Mouse (Mus musculus) hematopoietic stem cell, adult 5-6 weeks (primary cell): Measurements from ENCODE around the gene Ppil6. TPM values are rescaled to one million over a fixed set of nuclear protein-coding genes. Genes with fewer than 3 reads are reported as not detected.

Experiments
- ATAC-seq, 2 experiments: fragments of 125-278 bp in 1 of 2; replicated peaks in 1 of 2; 2 replicates each; pipeline ENCODE4 v1.8.0; 2016 to 2017; ENCODE audit warnings: inconsistent platforms in 2 of 2, mild to moderate bottlenecking in 2 of 2, moderate number of reproducible peaks in 2 of 2, low read depth in 1 of 2, moderate TSS enrichment in 1 of 2; ENCODE audit not compliant: low FRiP score in 2 of 2, poor library complexity in 2 of 2, severe bottlenecking in 2 of 2, insufficient read depth in 1 of 2, low TSS enrichment in 1 of 2
- total RNA-seq: library from RNA; stranded (forward); fragments of 172-1452, 232-1000 nt; gene quantifications from 2 replicates; pipeline ENCODE4 v1.2.3, GENCODE M21; 2017

Gene Ppil6
- total RNA-seq, 1 experiment from 2014 or later = 1.4 TPM

DNA sequence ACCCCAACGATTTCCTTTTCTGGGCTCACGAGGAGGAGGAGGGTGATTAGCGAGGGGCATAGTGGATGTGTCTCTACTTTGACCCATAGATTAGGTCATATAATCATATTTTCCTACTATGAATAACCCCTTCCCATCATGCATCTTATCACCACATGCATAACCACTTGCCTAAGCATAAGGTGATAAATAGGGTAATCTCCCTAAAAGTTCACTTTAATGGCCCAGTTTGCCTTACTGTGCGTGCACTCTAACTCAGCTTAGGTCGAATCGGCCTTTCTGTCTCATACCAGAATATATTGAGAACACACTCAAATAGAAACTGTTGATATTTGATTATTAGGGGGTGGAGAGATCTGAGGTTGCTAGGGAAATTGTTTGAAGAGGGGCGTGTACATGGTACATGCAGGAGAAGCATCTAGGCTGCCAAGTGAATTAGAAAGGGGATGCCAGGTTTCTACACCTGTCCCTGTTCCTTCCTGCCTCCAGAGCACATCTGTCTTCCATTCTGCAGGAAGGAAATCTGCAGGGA, 55.1 kb downstream of the Ppil6 start:
- ATAC-seq = no peak

DNA sequence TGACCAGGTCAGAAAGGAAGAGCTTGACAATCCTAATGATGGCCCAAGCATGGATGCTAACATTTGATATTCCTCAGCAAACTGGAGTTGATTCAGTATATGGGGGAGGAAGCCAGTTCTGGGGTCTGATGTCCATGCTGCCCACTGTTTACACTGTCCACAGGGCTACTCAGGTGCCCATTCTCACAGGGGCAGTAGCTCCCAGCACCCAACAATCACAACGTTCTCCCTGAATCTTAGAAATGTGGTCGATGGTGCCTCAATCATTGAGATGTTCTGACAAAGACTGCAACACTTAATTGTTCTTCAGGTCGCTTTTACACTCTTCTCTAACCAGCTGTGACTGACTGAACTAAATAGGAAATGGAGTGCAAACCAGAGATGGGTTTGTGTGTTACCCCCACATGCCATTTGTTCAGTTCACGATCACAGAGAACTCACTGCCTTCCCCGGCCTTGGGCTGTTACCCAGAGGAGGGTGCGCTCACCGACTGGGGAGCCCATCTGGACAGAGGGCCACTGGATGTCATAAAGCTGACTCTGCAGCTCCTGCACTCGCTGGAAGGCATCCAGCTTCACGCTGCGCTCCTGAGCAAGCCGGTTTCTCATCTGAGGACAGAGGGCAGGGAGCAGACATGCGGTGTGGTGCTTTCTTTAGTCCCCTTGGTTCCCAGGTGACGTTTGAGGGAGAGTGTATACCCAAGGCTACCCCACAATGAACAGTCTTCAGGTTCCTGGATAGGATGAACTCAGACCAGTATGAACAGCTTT, 56.3 kb downstream of the Ppil6 start:
- no peak for ATAC-seq

DNA sequence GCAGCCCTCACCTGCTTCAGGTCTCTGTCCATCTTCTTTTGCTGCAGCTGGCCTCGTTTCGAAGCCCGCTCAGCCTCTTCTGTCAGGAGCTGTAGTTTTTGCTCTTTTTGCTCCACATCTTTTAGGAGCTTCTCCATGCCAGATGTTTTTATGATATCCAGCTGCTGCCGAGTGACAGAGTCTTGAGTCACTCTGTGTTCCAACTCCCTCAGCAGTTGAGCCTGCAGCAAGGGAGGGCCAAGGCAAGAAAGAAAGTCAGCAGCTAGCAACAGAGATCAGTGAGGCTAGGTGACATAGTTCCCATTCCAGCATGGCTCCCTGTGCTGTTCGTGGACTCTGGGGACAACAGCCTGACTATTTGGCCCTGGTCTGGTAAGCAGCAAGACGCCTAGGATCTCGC, 60.5 kb downstream of the Ppil6 start:
- no peak for ATAC-seq

DNA sequence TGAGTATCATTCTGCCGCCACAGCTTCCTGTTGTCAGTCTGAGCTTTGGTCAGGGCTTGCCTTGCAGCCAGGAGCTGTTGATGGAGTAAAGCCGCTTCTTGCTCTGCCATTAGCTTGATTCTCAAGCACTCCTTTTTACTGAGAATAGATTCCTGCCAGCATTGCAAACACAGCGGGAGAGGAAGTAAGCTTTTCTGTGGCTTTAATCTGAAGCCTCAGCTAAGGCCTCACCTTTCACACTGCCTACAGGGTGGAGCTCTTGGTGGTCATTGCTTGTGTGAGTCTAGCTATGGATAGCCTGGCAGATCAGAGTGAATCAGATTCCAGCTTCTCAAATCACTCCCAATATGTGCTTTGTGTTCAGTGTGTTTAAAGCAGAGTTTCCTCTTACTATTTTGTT, 62.1 kb downstream of the Ppil6 start:
- ATAC-seq = peak; percentile 22 to 29; a peak in 2 of 4 replicates

DNA sequence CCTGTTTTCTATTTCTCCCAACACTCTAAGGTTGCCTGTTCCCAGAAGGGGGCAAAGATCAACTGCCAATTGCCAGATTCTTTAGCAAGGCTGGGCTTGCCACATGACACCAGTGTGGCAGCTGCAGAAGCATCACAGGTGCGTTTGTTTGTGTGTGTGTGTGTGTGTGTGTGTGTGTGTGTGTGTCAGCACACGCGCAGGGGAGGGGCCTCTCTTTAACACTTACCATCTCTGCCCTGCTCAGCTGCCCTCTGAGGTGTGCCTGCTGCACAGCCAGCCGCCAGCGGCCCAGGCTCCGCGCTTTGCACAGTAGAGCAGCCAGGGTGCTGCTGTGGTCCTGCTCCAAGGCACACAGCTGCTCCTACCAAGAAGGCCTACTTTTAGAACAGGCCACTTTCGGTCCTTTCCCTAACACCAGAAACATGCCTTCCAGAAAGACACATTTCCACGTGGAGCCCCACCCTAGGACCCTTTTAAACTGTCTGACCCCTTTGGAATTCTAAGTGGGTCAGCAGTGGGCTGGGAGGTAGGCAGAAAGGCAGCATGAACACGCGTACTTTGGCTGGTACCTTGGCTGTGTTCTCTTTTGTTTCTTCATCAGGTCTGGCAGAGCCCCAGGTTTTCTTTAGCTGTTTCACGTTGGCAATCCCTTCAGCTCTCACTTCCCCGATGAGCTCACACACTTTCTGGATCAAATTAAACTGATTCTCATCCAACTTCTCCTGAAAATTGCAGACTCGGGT, 62.8 kb downstream of the Ppil6 start:
- ATAC-seq = no peak

DNA sequence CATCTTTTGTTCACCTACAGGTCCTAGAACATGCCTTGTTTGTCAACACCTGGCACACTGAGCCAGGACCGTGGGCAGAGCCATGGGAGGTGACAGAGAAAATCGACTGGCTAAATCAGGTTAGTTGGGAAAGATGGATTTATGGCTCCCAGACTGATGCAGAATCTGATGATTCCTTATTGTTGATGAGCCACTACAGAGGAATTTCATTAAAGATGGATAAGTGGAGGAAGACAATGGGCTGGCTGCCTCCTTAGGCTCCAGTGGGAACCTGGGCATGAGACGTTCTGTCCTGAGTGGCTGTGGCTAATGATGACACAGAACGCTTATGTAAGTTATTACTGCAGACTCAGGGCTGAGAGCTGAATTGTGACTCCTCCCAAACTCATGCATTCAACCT, 63.5 kb downstream of the Ppil6 start:
- no peak for ATAC-seq

DNA sequence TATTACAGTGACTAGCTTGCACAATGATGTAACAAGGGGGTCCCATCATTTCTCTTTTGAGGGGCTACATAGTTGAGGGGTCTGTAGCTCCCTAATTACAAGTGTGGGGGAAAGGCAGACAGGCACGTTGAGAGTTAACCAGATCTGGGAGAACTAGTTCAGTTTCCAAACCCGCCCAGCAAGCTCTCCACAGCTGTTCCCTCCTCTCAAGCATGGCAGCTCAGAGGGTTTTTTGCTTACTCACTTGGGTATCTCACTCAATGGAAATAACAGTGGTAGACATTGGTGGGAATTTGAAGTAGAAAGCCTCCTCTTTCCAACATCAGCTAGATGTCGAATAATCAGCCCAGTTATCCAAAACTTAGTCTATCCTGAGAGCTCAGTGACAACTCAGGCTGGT, 64.8 kb downstream of the Ppil6 start:
- ATAC-seq = no peak

DNA sequence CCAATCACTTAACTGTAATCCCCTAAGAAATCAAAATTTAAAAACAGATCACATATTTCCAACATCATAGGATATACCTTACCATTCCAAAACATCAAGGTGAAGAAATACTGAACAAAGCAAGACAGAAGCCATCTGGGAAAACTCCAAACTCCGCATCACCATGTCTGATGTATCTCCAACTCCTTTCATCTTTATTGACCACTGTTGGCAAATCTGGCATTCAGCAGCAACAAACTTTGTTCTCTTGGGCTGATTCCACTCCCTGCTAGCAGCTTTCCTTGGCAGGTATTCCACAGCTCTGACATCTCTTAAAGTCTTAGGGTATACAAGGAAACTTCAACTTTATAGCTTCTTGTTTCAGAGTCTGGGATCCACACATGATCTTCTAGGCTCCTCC, 68.2 kb downstream of the Ppil6 start:
- ATAC-seq = no peak

DNA sequence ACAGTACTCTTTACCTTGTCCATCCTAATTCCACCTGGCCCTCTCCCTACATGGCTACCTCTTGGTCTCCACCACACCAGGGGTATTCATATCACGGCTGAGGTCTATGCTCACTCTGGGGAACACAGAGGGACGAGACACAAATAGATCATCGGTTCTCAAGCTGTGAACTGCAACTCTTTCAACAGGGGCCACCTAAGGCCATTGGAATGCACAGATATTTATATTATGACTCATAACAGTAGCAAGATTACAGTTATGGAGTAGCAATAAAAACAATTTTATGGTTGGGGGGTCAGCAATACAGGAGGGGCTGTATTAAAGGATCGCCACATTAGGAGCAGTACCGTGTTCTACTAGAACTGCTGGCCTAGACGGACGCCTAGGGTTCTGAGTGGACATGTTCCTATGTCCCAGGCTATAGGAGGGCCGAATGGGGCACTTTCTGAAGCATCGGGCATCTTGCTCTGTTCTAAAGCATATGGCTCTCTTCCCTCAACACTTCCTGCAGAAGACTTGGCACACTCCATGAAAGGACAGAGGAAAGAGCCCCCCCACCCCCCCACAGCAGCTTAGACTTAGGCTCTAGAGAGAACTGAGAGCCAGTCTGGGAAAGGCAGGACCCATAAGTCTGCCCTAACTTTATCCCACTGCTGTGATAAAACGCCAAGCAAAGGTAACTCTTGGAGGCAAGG, 71.6 kb downstream of the Ppil6 start:
- no peak for ATAC-seq

Other genes starting within 250 kb of the Ppil6 start
- 39.2 and 39.8 TPM in 2 replicates for gene Fig4, start 187.2 kb upstream of the Ppil6 start, total RNA-seq
- gene Ak9, start 186.5 kb upstream of the Ppil6 start, total RNA-seq = not detected in 2 replicates
- gene Zbtb24, start 40.1 kb upstream of the Ppil6 start, total RNA-seq = 23.9 and 33.7 TPM in 2 replicates
- gene Mical1, start 14.1 kb upstream of the Ppil6 start, total RNA-seq = 15.6 and 43.6 TPM in 2 replicates
- gene Smpd2, start 70 bp upstream of the Ppil6 start, total RNA-seq = 15.0 and 19.4 TPM in 2 replicates
- gene Cd164, start 29.0 kb downstream of the Ppil6 start, total RNA-seq = 144 and 160 TPM in 2 replicates
- not detected in 2 replicates for gene Ccdc162, start 226.2 kb downstream of the Ppil6 start, total RNA-seq